Mouse (Mus musculus): Measurements from ENCODE around the gene Coro1b. TPM values are rescaled to one million over a fixed set of nuclear protein-coding genes. Genes with fewer than 3 reads are reported as not detected.
A peak's percentile ranks its signal among the peaks of the same experiment; 100 is the strongest.

The Coro1b gene
- polyA plus RNA-seq, 1 experiment from 2014 or later: 148 TPM

GRCm38 (mm10) chr19:4169810-4170209 is 21.4 kb downstream of the Coro1b start:
- TF ChIP-seq CTCF (IDR thresholded peaks at IDR 0.05; ENCODE audit: low read depth): no peak
- peak overlapping the region; percentile 91 for H3K4me2 ChIP-seq
- peak overlapping the region; percentile 86 for H3K27ac ChIP-seq (ENCODE audit: low read depth)
- DNase-seq (no peak), ATAC-seq (ENCODE audit: insufficient read depth) (peak; percentile 59)
- no peaks in the 10 kb centered on the region for H3K4me1 ChIP-seq (ENCODE audit: insufficient read depth)
- no peaks in the 10 kb centered on the region for H3K9me3 ChIP-seq (ENCODE audit: low read depth, low read length)
- WGBS: 6% methylated on average over 27 of the region's 27 CpGs
- peak overlapping the region; percentile 46 for H3K4me3 ChIP-seq (ENCODE audit: low read depth, low read length)
- H3K36me3 ChIP-seq (ENCODE audit: insufficient read depth): no peaks in the 10 kb centered on the region
- H3K27me3 ChIP-seq (ENCODE audit: insufficient read depth, low read length): no peaks in the 10 kb centered on the region
- peak overlapping the region; percentile 77 for H3K9ac ChIP-seq

DNA sequence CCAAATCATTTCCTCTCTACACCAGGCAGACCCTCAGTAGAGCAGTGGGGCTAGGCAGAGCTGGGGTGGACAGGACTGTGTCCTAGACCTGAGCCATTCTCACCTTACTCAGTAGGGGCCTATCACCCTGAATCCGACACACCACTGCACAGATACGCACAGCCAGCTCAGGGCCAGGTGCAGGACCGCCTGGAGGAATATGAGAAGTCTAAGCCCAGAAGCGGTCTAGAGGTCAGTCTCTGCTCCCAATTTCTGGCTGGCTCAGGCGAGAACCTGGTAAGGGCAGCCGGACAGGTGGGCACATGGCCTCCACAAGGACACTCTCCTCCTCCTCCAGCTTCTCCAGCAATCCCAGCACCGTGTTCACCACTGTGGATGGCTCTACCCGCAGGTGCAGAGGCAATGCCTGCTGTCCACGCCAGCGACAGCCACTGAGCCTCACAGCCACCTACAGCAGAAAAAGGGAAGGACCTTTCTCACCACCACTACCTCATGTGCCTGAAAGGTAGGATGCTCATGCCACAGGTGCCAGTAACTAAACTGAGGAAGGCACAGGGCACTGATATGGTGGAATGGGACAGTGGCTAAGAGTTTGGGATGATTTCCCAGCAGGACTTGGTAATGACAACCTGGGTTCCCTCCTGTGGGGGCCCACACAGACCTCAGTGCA is 22.4 kb downstream of the Coro1b start:
- Histone ChIP-seq H3K27ac (ENCODE audit: low read depth) (no peak overlapping the region), H3K27me3 (ENCODE audit: insufficient read depth, low read length) (no peaks in the 10 kb centered on the region), H3K4me1 (ENCODE audit: insufficient read depth) (peaks cover 3% of the 10 kb centered on the region; the same call in 1 of the 2 replicates), H3K36me3 (ENCODE audit: insufficient read depth) (no peaks in the 10 kb centered on the region), H3K4me3 (ENCODE audit: low read depth, low read length) (no peak overlapping the region), H3K4me2 (no peak overlapping the region; the same call in 1 of the 2 replicates), H3K9me3 (ENCODE audit: low read depth, low read length) (no peaks in the 10 kb centered on the region), H3K9ac (no peak overlapping the region; the same call in 1 of the 2 replicates)
- 85% methylated on average over 10 of the region's 10 CpGs for WGBS
- TF ChIP-seq CTCF (IDR thresholded peaks at IDR 0.05; ENCODE audit: low read depth): no peak
- ATAC-seq (ENCODE audit: insufficient read depth) (no peak), DNase-seq (no peak)

GRCm38 (mm10) chr19:4171393-4172290 is 23.2 kb downstream of the Coro1b start:
- peak overlapping the region; percentile 24; the same call in 1 of the 2 replicates for H3K27ac ChIP-seq (ENCODE audit: low read depth)
- no peak for TF ChIP-seq CTCF (IDR thresholded peaks at IDR 0.05; ENCODE audit: low read depth)
- no peaks in the 10 kb centered on the region for H3K27me3 ChIP-seq (ENCODE audit: insufficient read depth, low read length)
- H3K36me3 ChIP-seq (ENCODE audit: insufficient read depth): no peaks in the 10 kb centered on the region
- ATAC-seq (ENCODE audit: insufficient read depth): no peak
- DNase-seq: no peak
- H3K4me1 ChIP-seq (ENCODE audit: insufficient read depth): peaks cover 3% of the 10 kb centered on the region; the same call in 1 of the 2 replicates
- no peak overlapping the region; the same call in 1 of the 2 replicates for H3K9ac ChIP-seq
- WGBS: 53% methylated on average over 13 of the region's 13 CpGs
- no peaks in the 10 kb centered on the region for H3K9me3 ChIP-seq (ENCODE audit: low read depth, low read length)
- H3K4me2 ChIP-seq: no peak overlapping the region
- H3K4me3 ChIP-seq (ENCODE audit: low read depth, low read length): no peak overlapping the region

- Histone ChIP-seq H3K27me3 (ENCODE audit: insufficient read depth, low read length) (no peaks in the 10 kb centered on the region), H3K9ac (no peak overlapping the region), H3K27ac (ENCODE audit: low read depth) (no peak overlapping the region), H3K36me3 (ENCODE audit: insufficient read depth) (no peaks in the 10 kb centered on the region), H3K4me1 (ENCODE audit: insufficient read depth) (peaks cover 3% of the 10 kb centered on the region; the same call in 1 of the 2 replicates), H3K9me3 (ENCODE audit: low read depth, low read length) (no peaks in the 10 kb centered on the region), H3K4me2 (no peak overlapping the region), H3K4me3 (ENCODE audit: low read depth, low read length) (no peak overlapping the region)
- DNase-seq (no peak), ATAC-seq (ENCODE audit: insufficient read depth) (no peak)
- WGBS: 52% methylated on average over 11 of the region's 11 CpGs
- TF ChIP-seq CTCF (IDR thresholded peaks at IDR 0.05; ENCODE audit: low read depth): no peak
Measured at GRCm38 (mm10) chr19:4172925-4173324, 24.5 kb downstream of the Coro1b start.

GRCm38 (mm10) chr19:4175368-4175947 is 27.0 kb downstream of the Coro1b start, which contains the start of gene Carns1:
TSS of gene Carns1 (minus strand) at chr19:4175479.
- Histone ChIP-seq H3K9ac (peak within 1 kb of the TSS; percentile 32; the same call in 1 of the 2 replicates), H3K9me3 (ENCODE audit: low read depth, low read length) (no peaks in the 10 kb centered on the region), H3K27ac (ENCODE audit: low read depth) (no peak within 1 kb of the TSS), H3K4me1 (ENCODE audit: insufficient read depth) (peaks cover 3% of the 10 kb centered on the region; the same call in 1 of the 2 replicates), H3K4me2 (peak within 1 kb of the TSS; percentile 51), H3K4me3 (ENCODE audit: low read depth, low read length) (no peak within 1 kb of the TSS), H3K36me3 (ENCODE audit: insufficient read depth) (no peaks in the 10 kb centered on the region), H3K27me3 (ENCODE audit: insufficient read depth, low read length) (no peaks in the 10 kb centered on the region)
- DNase-seq (peak; percentile 52), ATAC-seq (ENCODE audit: insufficient read depth) (peak; percentile 64)
- WGBS: 3% methylated on average over 11 of the region's 11 CpGs
- no peak for TF ChIP-seq CTCF (IDR thresholded peaks at IDR 0.05; ENCODE audit: low read depth)

DNA sequence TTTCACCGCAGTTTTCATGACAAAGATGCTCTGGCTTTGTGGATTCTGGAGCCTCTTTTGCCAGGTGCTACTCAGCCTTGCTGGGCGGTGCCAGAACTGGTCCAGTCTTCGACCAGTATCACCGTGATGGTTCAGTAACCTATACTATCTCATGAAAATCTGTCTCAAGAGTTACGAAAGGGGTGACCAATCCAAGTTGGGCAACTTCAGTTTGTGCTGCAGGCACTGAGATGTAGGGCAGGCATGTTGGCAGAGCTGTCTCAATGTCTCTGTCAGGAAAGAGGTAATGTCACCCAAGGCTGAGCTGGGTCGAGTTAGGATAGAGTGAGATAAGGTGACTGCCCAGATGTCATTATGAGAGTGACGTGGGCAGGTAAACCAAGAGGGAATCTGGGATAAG is 32.0 kb downstream of the Coro1b start:
- WGBS: 82% methylated on average over 7 of the region's 7 CpGs
- no peak for TF ChIP-seq CTCF (IDR thresholded peaks at IDR 0.05; ENCODE audit: low read depth)

More for the DNA sequence above, 32.0 kb downstream of the Coro1b start:
- Histone ChIP-seq H3K27me3 (ENCODE audit: insufficient read depth, low read length) (no peaks in the 10 kb centered on the region), H3K4me3 (ENCODE audit: low read depth, low read length) (no peak overlapping the region), H3K4me2 (no peak overlapping the region), H3K36me3 (ENCODE audit: insufficient read depth) (no peaks in the 10 kb centered on the region), H3K9ac (no peak overlapping the region), H3K9me3 (ENCODE audit: low read depth, low read length) (no peaks in the 10 kb centered on the region), H3K27ac (ENCODE audit: low read depth) (no peak overlapping the region), H3K4me1 (ENCODE audit: insufficient read depth) (no peaks in the 10 kb centered on the region; the same call in 1 of the 2 replicates)
- DNase-seq: no peak
- ATAC-seq (ENCODE audit: insufficient read depth): no peak

All from lung, embryonic 14.5 days (tissue).